Mouse (Mus musculus) heart, postnatal 0 days (tissue): Measurements from ENCODE around the gene Drg1. TPM values are rescaled to one million over a fixed set of nuclear protein-coding genes. Genes with fewer than 3 reads are reported as not detected.

Experiments used
- ATAC-seq: fragments of 200-750 bp; cut with Nextera tagmentation; 2 replicates; pipeline ENCODE4 v1.8.0; 2017; ENCODE audit warnings: low read depth, moderate number of reproducible peaks, moderate library complexity; ENCODE audit not compliant: insufficient read depth
- DNase-seq: peaks from one replicate; pipeline ENCODE4 v3.0.0-alpha.2; 2016; ENCODE audit warnings: low spot score
- H3K27ac ChIP-seq: fragments of 300-500 bp; sonication (generic); 2 replicates; pipeline ENCODE4 v1.5.1; 2014; ENCODE audit warnings: low read depth, mild to moderate bottlenecking
- H3K27me3 ChIP-seq: fragments of 300-500 bp; sonication (generic); 2 replicates; pipeline ENCODE4 v1.6.1; 2014; ENCODE audit warnings: low read length, mixed read lengths; ENCODE audit not compliant: control insufficient read depth, insufficient read depth
- H3K36me3 ChIP-seq: fragments of 300-500 bp; sonication (generic); replicated peaks from 2 replicates; pipeline ENCODE4 v1.6.1; 2014; ENCODE audit warnings: low read length, mixed read lengths; ENCODE audit not compliant: control insufficient read depth, insufficient read depth
- H3K4me1 ChIP-seq: fragments of 300-500 bp; sonication (generic); 2 replicates; pipeline ENCODE4 v1.6.1; 2014; ENCODE audit warnings: antibody characterized with exemption; ENCODE audit not compliant: control insufficient read depth, insufficient read depth
- H3K4me2 ChIP-seq: fragments of 300-500 bp; sonication (generic); 2 replicates; pipeline ENCODE4 v1.6.1; 2014; ENCODE audit warnings: low read depth, mild to moderate bottlenecking, low read length, moderate library complexity
- H3K4me3 ChIP-seq: fragments of 300-500 bp; sonication (generic); 2 replicates; pipeline ENCODE4 v1.5.1; 2014; ENCODE audit warnings: low read depth, low read length
- H3K9ac ChIP-seq: fragments of 300-500 bp; sonication (generic); replicated peaks from 2 replicates; pipeline ENCODE4 v1.6.1; 2014; ENCODE audit warnings: low read depth, low read length, mixed read lengths
- H3K9me3 ChIP-seq: fragments of 300-500 bp; sonication (generic); replicated peaks from 2 replicates; pipeline ENCODE4 v1.6.1; 2016; ENCODE audit warnings: low read length; ENCODE audit not compliant: control insufficient read depth
- CTCF ChIP-seq: IDR thresholded peaks from 2 replicates; pipeline ENCODE4 v1.5.1; 2016; ENCODE audit warnings: antibody characterized with exemption, control low read depth, low read depth
- EP300 ChIP-seq: IDR thresholded peaks from 2 replicates; pipeline ENCODE4 v1.6.1; 2016; ENCODE audit warnings: antibody characterized with exemption, low read depth
- WGBS: fragments of 180-500 bp; shearing (Covaris S2); extraction: QIAGEN DNeasy Blood & Tissue Kit; methylation state at CpG from one replicate; pipeline ENCODE4 v1.1.7; 2014; 5-methylcytosine and 5-hydroxymethylcytosine counted together
- polyA plus RNA-seq: library from polyadenylated mRNA; unstranded; fragments of >200 nt; fragmentation: Nextera tagmentation; extraction: Ambion mirVana; gene quantifications from 2 replicates; pipeline ENCODE4 v1.2.1, GENCODE M21; 2015
- total RNA-seq: library from RNA; depleted of rRNA; stranded (reverse); fragments of >200 nt; gene quantifications from 2 replicates; pipeline ENCODE4 v1.2.3, GENCODE M21; 2014; ENCODE audit warnings: low replicate concordance

Drg1 gene
- total and polyA plus RNA-seq, 2 experiments from 2014 or later = 55.1 to 128 TPM

- 1% methylated on average over 26 of the region's 26 CpGs for WGBS
- ATAC-seq = no peak
Observed at GRCm38 (mm10) chr11:3265291-3266078, 730 bp downstream of the Drg1 start.

GRCm38 (mm10) chr11:3259537-3259936 lies 6.7 kb downstream of the Drg1 start:
- 96% methylated on average over 1 of the region's 1 CpGs for WGBS
- DNase-seq (no peak), ATAC-seq (no peak)
- Histone ChIP-seq H3K4me1 (0 out of 2 replicates have a peak, but pooled peaks cover under 1% of the 10 kb centered on the region), H3K4me2 (no peak overlapping the region), H3K9ac (no peak overlapping the region), H3K27me3 (no peaks in the 10 kb centered on the region), H3K27ac (no peak overlapping the region), H3K9me3 (no peaks in the 10 kb centered on the region), H3K36me3 (peaks cover 82% of the 10 kb centered on the region), H3K4me3 (no peak overlapping the region)
- TF ChIP-seq EP300 = no peak
- no peak for TF ChIP-seq CTCF

More at GRCm38 (mm10) chr11:3265291-3266078, 730 bp downstream of the Drg1 start:
- Histone ChIP-seq H3K27me3 (no peaks in the 10 kb centered on the region), H3K36me3 (peaks cover 34% of the 10 kb centered on the region), H3K9ac (peak overlapping the region; percentile 98), H3K9me3 (no peaks in the 10 kb centered on the region), H3K27ac (peak overlapping the region; percentile 93), H3K4me2 (peak overlapping the region; percentile 82), H3K4me1 (peaks cover 11% of the 10 kb centered on the region), H3K4me3 (peak overlapping the region; percentile 96)
- peak; percentile 31 for DNase-seq
- TF ChIP-seq CTCF (no peak), EP300 (no peak)

GRCm38 (mm10) chr11:3247387-3247786 lies 18.8 kb downstream of the Drg1 start:
- Histone ChIP-seq H3K4me2 (no peak overlapping the region), H3K4me1 (peaks cover 8% of the 10 kb centered on the region), H3K9ac (no peak overlapping the region), H3K4me3 (no peak overlapping the region), H3K27me3 (no peaks in the 10 kb centered on the region), H3K9me3 (no peaks in the 10 kb centered on the region), H3K36me3 (peaks cover 89% of the 10 kb centered on the region), H3K27ac (peak overlapping the region; percentile 68)
- WGBS = 38% methylated on average over 2 of the region's 2 CpGs
- DNase-seq = peak; percentile 74
- no peak for TF ChIP-seq CTCF
- TF ChIP-seq EP300 = no peak
- ATAC-seq = peak; percentile 76

- Histone ChIP-seq H3K9ac (no peak overlapping the region), H3K36me3 (peaks cover 88% of the 10 kb centered on the region), H3K4me2 (no peak overlapping the region), H3K4me1 (peaks cover 8% of the 10 kb centered on the region), H3K9me3 (no peaks in the 10 kb centered on the region), H3K27ac (no peak overlapping the region), H3K4me3 (no peak overlapping the region), H3K27me3 (no peaks in the 10 kb centered on the region)
- ATAC-seq (no peak), DNase-seq (no peak)
- no peak for TF ChIP-seq CTCF
- TF ChIP-seq EP300 = no peak
- 52% methylated on average over 4 of the region's 4 CpGs for WGBS
Observed at GRCm38 (mm10) chr11:3243771-3244170, 22.4 kb downstream of the Drg1 start.

GRCm38 (mm10) chr11:3242395-3242794 lies 23.8 kb downstream of the Drg1 start:
- Histone ChIP-seq H3K27me3 (no peaks in the 10 kb centered on the region), H3K4me1 (no peaks in the 10 kb centered on the region), H3K36me3 (peaks cover 89% of the 10 kb centered on the region), H3K4me3 (no peak overlapping the region), H3K9ac (no peak overlapping the region), H3K4me2 (no peak overlapping the region), H3K9me3 (no peaks in the 10 kb centered on the region), H3K27ac (no peak overlapping the region)
- WGBS = 88% methylated on average over 7 of the region's 7 CpGs
- DNase-seq (no peak), ATAC-seq (no peak)
- TF ChIP-seq CTCF = no peak
- no peak for TF ChIP-seq EP300
